Mouse (Mus musculus): Measurements from ENCODE around the gene Selenbp2.
"Not testable (repeated sequence)": the region's sequence is repeated elsewhere in the genome, so short reads cannot be mapped to it uniquely, and the experiment has no call there.

The Selenbp2 gene

DNA sequence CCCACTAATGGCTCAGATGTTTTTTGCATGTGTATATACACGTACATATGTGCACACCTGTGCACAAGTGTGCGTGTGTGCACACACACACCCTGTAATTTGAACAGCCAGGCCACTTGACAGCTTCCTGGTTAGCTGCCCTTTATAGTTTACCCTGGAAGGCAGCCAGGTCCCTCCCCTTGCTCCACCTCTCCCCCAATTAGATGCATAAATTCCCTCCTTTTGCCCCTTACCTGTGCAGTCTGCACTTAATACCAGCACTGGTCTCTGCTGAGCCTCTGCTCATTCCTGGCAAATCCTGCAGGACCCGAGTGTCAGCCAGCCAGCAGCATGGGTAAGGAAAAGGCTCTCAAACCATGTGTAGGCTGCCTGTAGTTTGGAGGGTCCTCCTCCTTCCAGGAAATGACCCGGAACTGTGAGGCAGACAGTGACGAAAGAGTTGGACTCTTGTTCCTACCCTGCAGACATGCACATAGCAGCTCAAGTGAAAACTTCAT, at the start of gene Selenbp2:
Selenbp2 (plus strand) TSS at position 228 of the 497 bp plus-strand sequence.
- DNase-seq (ENCODE audit: inconsistent ontology term): no peak

DNA sequence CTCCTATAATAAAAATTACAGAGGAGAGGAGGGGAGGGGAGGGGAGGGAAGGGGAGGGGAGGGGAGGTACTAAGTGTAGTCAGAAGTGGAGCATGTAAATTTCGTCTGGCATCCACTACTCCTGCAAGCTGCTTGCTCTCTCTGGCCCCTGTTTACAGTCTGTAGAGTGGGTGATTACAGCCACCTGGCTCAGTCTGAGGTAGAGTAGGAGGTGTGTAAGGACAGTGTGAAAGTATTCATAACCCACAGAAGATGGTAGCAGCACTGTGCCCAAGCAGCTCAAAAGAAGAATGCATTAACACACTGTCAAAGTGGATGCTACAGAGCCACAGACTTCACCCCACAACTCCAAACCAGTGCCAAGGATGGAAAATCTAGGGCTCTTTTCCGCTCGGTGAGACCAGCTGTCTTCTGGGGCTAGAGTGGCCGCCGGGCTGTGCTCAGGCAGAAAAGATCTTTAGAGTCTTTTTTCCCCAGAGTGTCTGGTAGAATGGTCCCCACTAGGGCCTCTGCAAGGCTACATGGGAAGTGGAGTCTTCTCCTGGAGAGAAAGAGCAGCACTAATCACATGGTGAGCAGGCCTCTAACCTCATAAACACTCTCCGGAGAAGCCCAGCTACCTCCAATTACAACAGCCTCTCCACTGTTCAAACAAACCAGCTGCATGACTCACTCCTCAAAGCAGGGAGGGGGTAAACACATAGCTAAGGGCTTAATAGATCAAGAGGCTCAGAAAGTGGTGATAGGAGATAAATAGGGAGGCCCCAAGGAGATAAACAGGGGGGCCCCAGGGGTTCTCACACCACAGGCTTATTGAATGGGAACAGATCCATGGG, 44.4 kb upstream of the Selenbp2 start:
- DNase-seq (ENCODE audit: inconsistent ontology term): peak; percentile 86

DNA sequence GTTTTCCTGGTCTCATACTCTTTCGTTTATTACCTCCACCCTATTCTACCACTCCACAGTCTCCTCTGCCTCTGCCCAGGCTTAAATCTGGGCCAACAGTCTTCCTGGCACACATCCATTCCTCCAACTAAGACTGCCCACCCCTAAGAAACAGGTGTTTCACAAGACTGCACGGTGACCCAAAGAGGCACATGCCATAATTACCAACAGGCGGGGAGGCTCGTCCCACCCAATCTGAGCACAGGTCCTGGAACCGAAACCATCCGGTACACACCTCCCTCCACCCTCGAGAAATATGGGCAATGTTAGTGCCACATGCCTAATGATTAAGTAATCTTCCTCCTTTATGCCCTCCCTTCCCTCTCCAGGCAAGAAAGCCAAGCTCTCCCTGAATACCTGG, 42.9 kb upstream of the Selenbp2 start:
- DNase-seq (ENCODE audit: inconsistent ontology term): no peak

DNA sequence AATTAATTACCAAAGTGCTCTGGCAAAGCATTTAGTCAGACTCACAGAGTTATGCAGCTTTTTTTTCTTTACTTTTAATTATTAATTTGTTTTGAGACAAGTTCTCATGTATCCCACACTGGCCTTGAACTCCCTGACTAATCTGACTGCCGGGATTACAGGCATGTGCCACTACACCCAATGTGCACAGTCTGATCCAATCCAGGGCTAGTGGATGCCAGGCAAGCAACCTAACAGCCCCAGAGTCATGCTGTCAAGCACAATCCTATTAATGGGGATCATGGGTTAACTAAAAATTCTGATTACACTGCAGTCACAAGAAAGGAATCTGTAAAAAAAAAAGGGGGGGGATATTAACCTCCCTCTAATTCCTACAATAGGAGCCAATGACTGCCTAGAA, 39.4 kb upstream of the Selenbp2 start:
- DNase-seq (ENCODE audit: inconsistent ontology term): peak; percentile 67

DNA sequence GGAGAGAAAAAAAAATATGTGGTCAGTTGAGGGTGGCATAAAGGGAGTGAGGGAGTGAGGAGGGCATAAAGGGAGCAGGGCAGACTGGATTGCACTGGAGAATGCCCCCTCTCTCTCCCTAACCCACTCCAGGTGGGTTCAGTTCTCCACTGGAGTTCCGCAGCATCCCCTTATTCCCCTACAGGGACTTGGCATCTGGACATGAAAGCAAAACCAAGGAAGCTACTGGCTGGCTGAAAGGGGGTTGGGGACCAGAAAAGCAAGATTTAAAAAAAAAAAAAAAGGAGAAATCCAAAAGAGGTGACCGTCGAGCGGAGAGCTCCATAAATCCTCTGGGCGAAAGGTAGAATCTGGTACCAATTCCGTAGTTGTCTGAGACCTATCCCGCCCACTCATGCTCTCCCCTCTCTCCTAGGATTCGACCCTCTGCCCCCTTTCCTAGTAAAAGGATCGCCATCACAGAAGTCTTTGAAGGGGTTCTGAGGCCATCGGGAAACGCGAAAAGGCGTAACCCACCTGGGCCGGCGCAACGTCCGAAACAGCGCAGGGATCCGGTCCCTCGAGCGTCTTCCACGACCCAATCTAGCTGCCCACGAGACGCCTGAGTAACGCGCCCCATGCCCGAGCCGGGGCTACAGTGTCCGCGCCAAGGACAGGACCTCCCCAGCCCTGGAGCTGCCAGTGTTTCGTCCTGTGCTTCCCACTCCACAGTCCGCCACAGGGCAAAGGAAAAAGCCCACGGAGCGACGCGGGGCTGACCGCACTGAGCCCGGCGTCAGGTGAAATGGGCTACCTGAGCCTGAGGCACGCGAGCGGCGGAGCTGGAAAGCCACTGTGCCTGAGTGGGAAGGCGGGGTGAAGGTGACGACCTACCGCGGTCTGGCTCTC, 35.3 kb upstream of the Selenbp2 start:
- peak; percentile 22 for DNase-seq (ENCODE audit: inconsistent ontology term)

DNA sequence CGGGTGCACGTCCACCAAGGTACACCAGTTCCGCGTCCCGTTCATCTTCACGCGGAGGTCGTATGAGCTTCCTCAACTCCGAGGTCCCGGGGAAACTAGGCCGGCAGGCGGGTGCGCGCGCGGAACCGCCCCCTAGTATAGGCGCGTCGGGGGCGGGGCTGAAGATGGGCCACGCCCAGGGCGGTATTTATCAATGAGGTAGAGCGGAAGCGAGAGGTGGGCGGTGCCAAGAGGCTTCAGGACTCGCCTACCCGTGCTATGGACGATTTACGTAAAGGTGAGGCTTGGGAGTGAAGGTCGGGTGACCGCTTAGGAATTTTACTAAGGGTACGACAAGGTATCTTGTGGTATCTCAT, 34.6 kb upstream of the Selenbp2 start, which contains the start of gene Tuft1:
Tuft1 (minus strand) TSS at position 133 of the 356 bp plus-strand sequence.
- DNase-seq (ENCODE audit: inconsistent ontology term): not testable (repeated sequence)

DNA sequence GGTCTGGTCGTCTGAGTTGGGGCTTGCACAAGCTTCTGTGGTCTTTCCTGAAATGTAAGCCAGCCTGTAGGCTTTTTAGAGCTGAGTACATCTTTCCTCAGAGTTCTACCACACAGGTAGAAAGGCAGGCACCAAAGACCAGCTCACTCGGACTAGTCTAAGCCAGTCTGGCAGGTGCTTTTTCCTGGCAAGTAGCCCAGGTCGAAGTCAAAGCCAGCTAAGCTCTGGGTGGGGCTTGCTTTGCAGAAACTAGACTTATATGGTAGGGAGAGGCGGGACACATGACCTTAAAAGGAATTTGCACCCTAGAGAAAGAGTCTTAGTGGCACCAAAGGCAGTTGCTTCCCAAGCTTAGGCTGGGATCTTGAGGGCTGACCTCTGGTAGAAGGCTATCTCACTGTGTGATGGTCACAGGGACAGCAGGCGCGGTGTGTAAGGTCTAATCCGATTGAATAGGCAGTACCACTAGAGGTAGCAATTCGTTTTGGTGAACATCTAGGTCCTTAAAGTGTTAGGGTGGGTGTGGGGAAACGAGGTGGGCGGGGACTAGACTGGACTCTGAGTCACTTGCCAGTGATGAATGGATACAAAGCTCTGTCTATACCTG, 34.1 kb upstream of the Selenbp2 start:
- peak; percentile 69 for DNase-seq (ENCODE audit: inconsistent ontology term)

DNA sequence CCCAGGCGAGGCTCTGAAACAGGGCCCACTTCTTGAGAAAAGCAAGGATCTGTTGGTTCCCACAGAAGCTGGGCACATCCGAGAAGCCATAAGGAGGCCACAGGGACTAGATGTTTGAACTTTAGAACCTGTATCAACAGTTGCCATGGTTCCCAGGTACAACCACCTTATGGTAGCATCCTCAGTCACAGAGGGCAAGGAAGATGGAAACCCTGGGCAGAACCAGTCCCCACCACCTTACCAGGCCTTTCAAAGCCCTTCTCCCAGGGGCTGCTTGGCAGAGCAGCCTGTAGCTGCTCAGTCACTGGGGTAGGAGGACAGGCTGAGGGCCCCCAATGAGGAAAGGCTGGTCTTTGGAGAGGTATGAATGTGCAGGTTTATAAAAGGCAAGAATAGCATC, 32.5 kb upstream of the Selenbp2 start:
- not testable (repeated sequence) for DNase-seq (ENCODE audit: inconsistent ontology term)

DNA sequence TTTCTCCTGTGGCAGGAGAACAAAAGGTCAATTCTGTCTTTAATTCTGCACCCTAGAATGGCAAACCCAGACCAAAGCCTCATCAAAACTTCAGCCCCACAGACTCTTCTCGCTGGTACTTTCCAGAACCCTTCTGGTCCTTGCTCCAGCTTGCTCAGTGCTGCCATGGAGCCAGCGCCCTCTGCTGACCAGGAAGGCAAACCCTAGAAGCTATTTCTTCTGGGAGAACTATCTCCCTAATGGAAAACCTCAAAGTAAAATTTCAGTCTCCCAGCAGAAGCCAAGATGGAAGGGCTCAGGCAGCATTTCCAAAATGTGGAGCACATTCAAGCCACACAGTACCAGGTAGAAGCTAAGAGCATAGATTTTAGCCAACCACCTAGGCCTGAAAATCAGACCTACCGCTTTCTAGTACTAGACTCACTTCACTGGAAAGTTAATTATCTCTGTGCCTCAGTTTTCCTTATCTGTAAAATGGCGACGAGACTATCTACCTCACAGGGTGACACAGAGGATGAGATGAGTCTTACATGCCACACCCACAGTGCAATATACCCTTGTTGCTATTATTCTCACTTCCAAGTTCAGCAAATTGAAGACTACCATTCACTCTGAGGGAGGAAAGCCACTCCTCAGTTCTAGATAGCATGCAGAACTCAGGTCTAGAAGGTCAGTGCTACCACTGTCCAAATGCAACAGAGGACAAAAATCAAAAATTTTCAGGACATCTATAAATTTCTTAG, 28.1 kb upstream of the Selenbp2 start:
- DNase-seq (ENCODE audit: inconsistent ontology term): not testable (repeated sequence)

DNA sequence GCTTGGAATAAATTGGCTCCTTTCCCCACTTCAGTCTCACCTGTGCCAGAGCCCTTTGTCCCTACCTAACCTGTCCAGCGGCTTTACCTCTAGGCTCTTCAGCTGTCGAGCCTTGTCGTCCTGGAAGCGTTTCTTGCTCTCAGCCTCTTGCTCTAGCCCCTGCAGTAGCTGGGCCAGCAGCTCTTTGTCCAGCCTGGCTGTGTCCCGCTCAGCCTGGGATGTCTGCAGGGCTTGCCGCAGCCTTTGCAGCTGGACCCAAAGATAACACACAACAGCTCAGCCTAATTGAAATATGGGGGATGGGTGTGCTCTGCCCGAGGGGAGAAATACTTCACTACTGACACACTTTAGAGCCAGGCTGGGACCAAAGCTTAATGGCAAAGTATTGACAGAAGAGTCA, 27.5 kb upstream of the Selenbp2 start:
- DNase-seq (ENCODE audit: inconsistent ontology term): not testable (repeated sequence)

DNA sequence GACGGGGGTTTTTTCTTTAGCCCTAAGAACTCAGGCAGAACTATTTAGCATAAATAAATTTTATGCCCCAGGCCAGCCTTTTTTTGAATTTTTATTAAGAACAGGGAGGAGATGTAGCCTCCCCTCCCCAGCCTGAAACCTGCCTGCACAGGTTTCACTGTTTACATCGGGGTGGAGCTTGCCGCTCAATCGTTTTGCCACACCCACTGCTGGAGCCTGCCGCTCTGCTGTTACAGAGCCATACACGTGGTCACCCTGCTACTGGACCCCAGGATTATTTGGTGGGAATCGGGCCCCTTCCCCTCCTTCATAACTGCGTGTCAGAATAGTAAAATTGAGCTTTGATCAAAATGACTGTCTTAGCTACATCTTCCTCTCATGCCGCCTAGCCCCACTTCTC, 18.3 kb upstream of the Selenbp2 start:
- DNase-seq (ENCODE audit: inconsistent ontology term): not testable (repeated sequence)

DNA sequence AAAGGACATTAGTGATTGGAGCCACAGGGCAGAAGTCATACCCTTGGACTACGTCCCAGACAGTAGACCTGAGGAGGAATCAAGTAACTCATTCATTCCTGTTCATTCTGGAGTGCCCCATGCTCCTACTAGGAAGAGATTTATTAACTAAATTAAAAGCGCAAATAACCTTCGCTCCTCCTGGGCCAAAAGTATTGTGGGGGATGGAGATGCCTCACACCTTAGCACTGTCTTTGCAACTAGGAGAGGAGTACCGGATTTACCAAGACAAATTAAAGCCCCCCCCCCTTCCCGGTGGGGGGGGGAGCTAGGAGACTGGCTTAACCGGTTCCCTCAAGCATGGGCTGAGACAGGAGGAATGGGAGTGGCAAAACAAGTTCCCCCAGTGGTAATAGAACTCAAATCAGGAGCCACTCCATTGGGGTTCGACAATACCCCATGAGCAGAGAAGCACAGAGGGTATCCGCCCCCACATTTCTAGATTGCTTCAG, 14.0 kb upstream of the Selenbp2 start:
- no peak for DNase-seq (ENCODE audit: inconsistent ontology term)

DNA sequence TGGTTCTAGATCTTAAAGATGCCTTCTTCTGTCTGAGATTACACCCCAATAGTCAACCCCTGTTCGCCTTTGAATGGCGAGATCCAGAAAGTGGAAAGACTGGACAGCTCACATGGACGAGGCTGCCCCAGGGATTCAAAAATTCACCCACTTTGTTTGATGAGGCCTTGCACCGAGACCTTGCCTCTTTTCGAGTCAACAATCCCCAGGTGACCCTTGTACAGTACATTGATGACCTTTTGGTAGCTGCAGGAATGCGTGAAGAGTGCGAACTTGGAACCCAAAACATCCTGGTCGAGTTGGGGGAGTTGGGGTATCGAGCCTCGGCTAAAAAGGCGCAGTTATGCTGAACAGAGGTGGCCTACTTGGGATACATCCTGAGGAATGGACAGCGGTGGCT, 13.3 kb upstream of the Selenbp2 start:
- DNase-seq (ENCODE audit: inconsistent ontology term): not testable (repeated sequence)

DNA sequence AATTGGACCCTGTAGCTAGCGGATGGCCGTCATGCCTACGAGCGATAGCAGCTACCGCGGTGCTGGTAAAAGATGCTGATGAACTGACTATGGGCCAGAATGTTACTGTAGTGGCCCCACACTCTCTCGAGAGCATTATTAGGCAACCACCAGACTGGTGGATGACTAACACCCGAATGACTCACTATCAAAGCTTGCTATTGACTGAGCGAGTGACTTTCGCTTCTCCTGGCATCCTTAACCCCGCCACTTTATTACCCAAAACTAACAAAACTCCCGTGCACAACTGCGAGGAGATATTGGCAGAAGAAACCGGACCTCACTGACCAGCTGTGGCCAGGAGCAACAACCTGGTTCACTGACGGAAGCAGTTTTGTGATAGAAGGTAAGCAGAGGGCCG, 12.6 kb upstream of the Selenbp2 start:
- DNase-seq (ENCODE audit: inconsistent ontology term): peak; percentile 2

DNA sequence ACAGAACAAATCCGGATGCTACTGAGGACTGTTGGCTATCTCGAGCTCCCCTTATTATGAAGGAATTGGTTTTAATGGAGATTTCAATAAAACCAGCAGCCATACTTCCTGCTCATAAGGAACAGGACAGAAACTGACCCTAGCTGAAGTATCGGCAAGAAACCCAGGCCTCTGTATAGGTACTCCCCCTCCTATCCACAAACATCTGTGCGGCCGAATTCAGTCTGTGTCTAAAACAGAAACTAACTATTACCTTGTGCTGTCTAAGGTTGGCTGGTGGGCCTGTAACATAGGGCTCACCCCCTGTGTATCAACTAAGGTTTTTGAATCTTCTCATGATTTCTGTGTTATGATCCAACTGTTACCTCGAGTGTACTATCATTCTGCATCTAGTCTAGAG, 9.7 kb upstream of the Selenbp2 start:
- no peak for DNase-seq (ENCODE audit: inconsistent ontology term)

DNA sequence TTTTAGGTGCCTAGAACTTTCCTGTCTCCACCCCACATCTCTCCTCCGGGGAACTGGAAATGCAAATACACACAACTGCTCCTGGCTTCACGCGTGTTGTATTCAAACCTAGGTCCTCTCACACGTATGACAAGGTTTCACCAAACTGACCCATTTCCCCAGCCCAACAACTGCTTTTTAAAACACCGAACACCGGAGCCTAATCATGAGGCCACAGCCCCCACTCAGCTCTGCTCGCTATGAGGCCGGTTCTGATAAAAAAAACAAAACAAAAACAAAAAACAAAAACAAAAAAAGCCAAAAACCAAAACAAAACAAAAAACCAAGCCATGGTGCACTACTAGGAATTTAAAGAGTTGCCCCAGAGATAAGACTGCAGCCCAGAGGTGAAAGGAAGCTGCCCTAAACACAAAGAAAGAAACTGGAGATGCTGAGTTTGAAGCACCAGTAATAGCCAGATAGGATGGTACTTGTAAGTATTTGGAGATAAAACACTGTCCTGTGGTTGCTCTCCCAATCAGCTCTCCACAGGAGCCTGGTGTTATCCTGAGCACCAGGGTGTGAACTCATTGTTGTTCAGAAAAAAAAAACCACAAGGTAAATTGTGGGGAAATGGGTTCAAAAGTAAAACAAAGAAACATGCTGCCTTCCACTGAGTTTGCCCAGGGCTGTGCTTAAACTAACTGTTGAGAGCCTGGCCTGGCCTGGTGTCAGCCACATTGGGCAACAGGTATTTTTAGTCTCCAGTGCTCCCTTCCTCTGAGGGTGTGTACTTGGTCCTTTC, 7.2 kb upstream of the Selenbp2 start:
- not testable (repeated sequence) for DNase-seq (ENCODE audit: inconsistent ontology term)

DNA sequence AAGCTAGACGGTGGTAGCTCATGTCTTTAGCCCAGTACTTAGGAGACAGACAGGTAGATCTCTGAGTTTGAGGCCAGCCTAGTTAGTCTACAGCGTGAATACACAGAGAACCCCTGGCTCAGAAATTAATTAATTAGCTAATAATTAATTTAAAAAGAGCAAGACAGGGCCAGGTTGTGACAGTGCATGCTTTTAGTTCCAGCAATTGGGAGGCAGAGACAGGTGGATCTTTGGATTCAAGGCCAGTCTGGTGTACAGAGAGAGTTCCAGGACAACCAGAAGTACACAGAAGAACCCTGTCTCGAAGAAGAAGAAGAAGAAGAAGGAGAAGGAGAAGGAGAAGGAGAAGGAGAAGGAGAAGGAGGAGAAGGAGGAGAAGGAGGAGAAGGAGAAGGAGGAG, 4.7 kb upstream of the Selenbp2 start:
- DNase-seq (ENCODE audit: inconsistent ontology term): not testable (repeated sequence)

DNA sequence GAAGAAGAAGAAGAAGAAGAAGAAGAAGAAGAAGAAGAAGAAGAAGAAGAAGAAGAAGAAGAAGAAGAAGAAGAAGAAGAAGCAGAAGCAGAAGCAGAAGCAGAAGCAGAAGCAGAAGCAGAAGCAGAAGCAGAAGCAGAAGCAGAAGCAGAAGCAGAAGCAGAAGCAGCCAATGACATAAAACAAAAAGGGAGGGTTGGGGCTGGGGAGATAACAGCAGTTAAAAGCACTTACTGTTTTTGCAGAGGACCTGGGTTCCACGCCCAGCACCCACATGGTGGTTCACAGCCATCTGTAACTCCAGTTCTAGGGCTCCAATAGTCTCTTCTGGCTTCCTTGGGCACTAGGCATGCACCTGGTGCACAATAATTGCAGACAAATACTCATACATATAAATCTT, 4.2 kb upstream of the Selenbp2 start:
- not testable (repeated sequence) for DNase-seq (ENCODE audit: inconsistent ontology term)

DNA sequence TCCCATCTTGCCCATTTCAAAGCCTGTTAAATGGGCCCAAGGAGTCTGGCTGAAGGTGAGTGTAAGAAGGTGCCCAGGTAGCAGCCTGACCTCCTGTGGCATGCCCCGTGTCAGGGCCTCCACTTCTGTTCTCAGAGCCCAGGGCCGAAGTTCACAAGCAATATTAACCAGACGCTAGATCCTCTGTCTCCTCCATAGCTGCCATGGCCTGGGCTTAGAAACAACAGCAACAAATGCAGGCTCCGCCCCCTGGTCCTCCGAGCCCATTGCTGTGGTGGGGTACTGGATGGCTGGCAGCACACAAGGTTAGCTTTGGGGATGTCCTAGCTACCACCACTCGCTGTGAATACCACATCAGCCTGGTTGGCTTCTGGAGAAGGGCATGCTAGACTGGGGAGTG, 3.2 kb upstream of the Selenbp2 start:
- DNase-seq (ENCODE audit: inconsistent ontology term): not testable (repeated sequence)

DNA sequence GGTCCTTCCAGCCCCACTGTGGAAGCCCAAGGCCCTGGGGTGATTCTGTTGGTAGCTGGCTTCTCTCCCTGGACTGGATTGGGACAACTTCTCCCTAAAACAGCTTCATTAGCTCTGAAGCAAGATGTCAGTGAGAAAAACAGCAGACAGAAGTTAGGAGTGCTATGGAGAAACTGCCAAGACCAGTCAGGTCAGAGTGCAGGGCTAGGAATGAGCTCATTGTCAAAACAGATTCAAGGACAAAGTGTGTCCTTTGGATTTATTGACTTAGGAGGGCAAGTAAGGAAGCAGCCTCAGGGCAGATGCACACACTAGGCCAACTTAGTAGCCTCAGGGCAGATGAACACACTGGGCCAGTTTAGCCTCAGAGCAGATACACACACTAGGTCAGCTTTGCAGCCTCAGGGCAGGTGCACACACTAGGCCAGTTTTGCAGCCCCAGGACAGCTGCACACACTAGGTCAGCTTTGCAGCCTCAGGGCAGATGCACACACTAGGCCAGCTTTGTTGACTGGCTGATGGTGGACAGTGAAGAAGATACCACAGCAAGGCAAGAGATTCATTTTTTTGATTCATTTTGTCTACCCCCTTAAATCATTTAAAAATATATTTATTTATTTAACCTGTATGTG, 2.6 kb upstream of the Selenbp2 start:
- DNase-seq (ENCODE audit: inconsistent ontology term): no peak
